Comparison of ENCODE assay signal across 15 mouse cellular contexts in genomic region chr5:4322634-4323386, GRCm38 (mm10).
DNase-seq lines count a peak whose midpoint lies in the region; ATAC-seq and TF ChIP-seq lines count a peak whose summit lies in the region.
"Had no signal": no experiment of that assay in that cellular context is flagged by ENCODE, and none has a peak within 500 bp of the region (broad histone marks: within the 10 kb centered on the region; RNA-seq: fewer than 3 reads in every experiment).

No protein-coding gene starts in this region.

- H3K27me3 ChIP-seq in intestine, embryonic 14.5 days (replicated peaks; ENCODE audit: control insufficient read depth, insufficient read depth, low read length), result no peaks in the 10 kb centered on the region
- no peaks in the 10 kb centered on the region for H3K27me3 ChIP-seq in intestine, postnatal 0 days (replicated peaks; ENCODE audit: control insufficient read depth, insufficient read depth, low read length)
- no peaks in the 10 kb centered on the region for H3K27me3 ChIP-seq in liver, postnatal 0 days (ENCODE audit: insufficient read depth, low read length)
- H3K27me3 ChIP-seq: forebrain, embryonic 12.5 days; liver, embryonic 13.5 days had no signal

- peaks cover 19% of the 10 kb centered on the region for H3K4me1 ChIP-seq in intestine, embryonic 14.5 days (replicated peaks; ENCODE audit: control insufficient read depth, insufficient read depth, low read length)
- H3K4me1 ChIP-seq in intestine, postnatal 0 days (replicated peaks; ENCODE audit: control insufficient read depth, insufficient read depth, low read length), result no peaks in the 10 kb centered on the region; the same call in none of the 2 replicates
- H3K4me1 ChIP-seq in liver, postnatal 0 days (ENCODE audit: insufficient read depth), result no peaks in the 10 kb centered on the region
- H3K4me1 ChIP-seq: forebrain, embryonic 12.5 days; liver, embryonic 13.5 days had no signal

- no peak for ATAC-seq in intestine, embryonic 14.5 days (replicated peaks; ENCODE audit: low FRiP score, low TSS enrichment, low read depth)
- no peak for ATAC-seq in intestine, postnatal 0 days
- no peak for ATAC-seq in liver, postnatal 0 days

- no peak overlapping the region for H3K4me3 ChIP-seq in intestine, embryonic 14.5 days (ENCODE audit: low read depth, low read length)
- no peak overlapping the region for H3K4me3 ChIP-seq in intestine, postnatal 0 days (ENCODE audit: low read depth, low read length)
- H3K4me3 ChIP-seq in liver, postnatal 0 days (ENCODE audit: low read depth, low read length), result no peak overlapping the region
- H3K4me3 ChIP-seq: forebrain, embryonic 12.5 days; liver, embryonic 13.5 days had no signal

- TF ChIP-seq EP300 in liver, postnatal 0 days (IDR thresholded peaks at IDR 0.05; ENCODE audit: low read depth), result no peak

- H3K36me3 ChIP-seq in intestine, embryonic 14.5 days (ENCODE audit: control insufficient read depth, insufficient read depth, low read length), result no peaks in the 10 kb centered on the region
- H3K36me3 ChIP-seq in intestine, postnatal 0 days (ENCODE audit: control insufficient read depth, insufficient read depth), result no peaks in the 10 kb centered on the region
- H3K36me3 ChIP-seq in liver, postnatal 0 days (replicated peaks; ENCODE audit: insufficient read depth, low read length), result no peaks in the 10 kb centered on the region
- H3K36me3 ChIP-seq: forebrain, embryonic 12.5 days; liver, embryonic 13.5 days had no signal

- DNase-seq in intestine, embryonic 14.5 days (ENCODE audit: low spot score), result no peak
- peak; percentile 27 for DNase-seq in ovary, postnatal 14 days (ENCODE audit: low spot score)
- DNase-seq in ovary, postnatal 10 days (ENCODE audit: low spot score), result no peak
- DNase-seq in lung, postnatal 10 days, result peak; percentile 24
- DNase-seq in yolk sac, embryonic 10.5 days (ENCODE audit: low spot score), result peak; percentile 34
- DNase-seq in liver, postnatal 0 days, result no peak
- DNase-seq: adrenal gland, postnatal 10 days; cerebellum, postnatal 25 days; gastrocnemius, postnatal 14 days; kidney, adult 2 months; liver, embryonic 13.5 days; retina, postnatal 1 day had no signal

- H3K4me2 ChIP-seq in intestine, embryonic 14.5 days (ENCODE audit: low read length), result no peak overlapping the region
- no peak overlapping the region for H3K4me2 ChIP-seq in intestine, postnatal 0 days (replicated peaks; ENCODE audit: low read depth)
- H3K4me2 ChIP-seq in liver, postnatal 0 days (ENCODE audit: low read depth, low read length), result no peak overlapping the region
- H3K4me2 ChIP-seq: forebrain, embryonic 12.5 days; liver, embryonic 13.5 days; midbrain, embryonic 11.5 days had no signal

- TF ChIP-seq CTCF in intestine, postnatal 0 days (IDR thresholded peaks at IDR 0.05; ENCODE audit: low read depth), result no peak
- no peak for TF ChIP-seq CTCF in liver, postnatal 0 days (IDR thresholded peaks at IDR 0.05; ENCODE audit: low read depth)

- 40% methylated on average over 8 of the region's 8 CpGs for WGBS in intestine, embryonic 14.5 days
- 54% methylated on average over 8 of the region's 8 CpGs for WGBS in intestine, postnatal 0 days
- 74% methylated on average over 8 of the region's 8 CpGs for WGBS in liver, postnatal 0 days (ENCODE audit: insufficient replicate concordance)

- no peak overlapping the region for H3K9ac ChIP-seq in intestine, embryonic 14.5 days (ENCODE audit: low read length)
- no peak overlapping the region for H3K9ac ChIP-seq in intestine, postnatal 0 days (ENCODE audit: low read depth, low read length)
- no peak overlapping the region for H3K9ac ChIP-seq in liver, postnatal 0 days (replicated peaks)
- H3K9ac ChIP-seq: forebrain, embryonic 12.5 days; liver, embryonic 13.5 days had no signal

- H3K9me3 ChIP-seq in intestine, embryonic 14.5 days (ENCODE audit: control insufficient read depth, low read length), result peaks cover 4% of the 10 kb centered on the region; the same call in 1 of the 2 replicates
- H3K9me3 ChIP-seq in intestine, postnatal 0 days (ENCODE audit: control insufficient read depth), result no peaks in the 10 kb centered on the region
- H3K9me3 ChIP-seq in liver, postnatal 0 days (ENCODE audit: low read length), result 0 out of 2 replicates have a peak, but pooled peaks cover 3% of the 10 kb centered on the region
- H3K9me3 ChIP-seq: forebrain, embryonic 12.5 days had no signal

- H3K27ac ChIP-seq in intestine, embryonic 14.5 days (ENCODE audit: low read depth), result peak overlapping the region; percentile 54; the same call in 1 of the 2 replicates
- H3K27ac ChIP-seq in intestine, postnatal 0 days (ENCODE audit: low read depth, low read length), result no peak overlapping the region
- no peak overlapping the region for H3K27ac ChIP-seq in liver, postnatal 0 days (ENCODE audit: low read depth)
- H3K27ac ChIP-seq: forebrain, embryonic 12.5 days; liver, embryonic 13.5 days had no signal

Comparison
In these comparisons a context has a peak if more than half of its experiments do, and no peak if none do; other contexts are left out.
1. DNase-seq: peak in ovary, postnatal 14 days (single experiment), lung, postnatal 10 days (single experiment) and yolk sac, embryonic 10.5 days (single experiment); none in intestine, embryonic 14.5 days (single experiment), ovary, postnatal 10 days (single experiment) and liver, postnatal 0 days (single experiment).